Mouse (Mus musculus) layer of hippocampus, adult 2 months (tissue): Measurements from ENCODE around the gene Bco1. TPM values are rescaled to one million over a fixed set of nuclear protein-coding genes. Genes with fewer than 3 reads are reported as not detected.

Source experiments
- DNase-seq, 2 experiments: peaks; one replicate each; pipeline ENCODE4 v3.0.0; 2022; ENCODE audit warnings: low spot score in 2 of 2
- H3K27ac ChIP-seq: fragments of 200-600 bp; 2 replicates; pipeline ENCODE4 v1.8.1; 2022
- H3K4me3 ChIP-seq: fragments of 200-600 bp; 2 replicates; pipeline ENCODE4 v1.8.1; 2022; ENCODE audit warnings: mild to moderate bottlenecking
- CTCF ChIP-seq: fragments of 200-600 bp; conservative IDR thresholded peaks from 2 replicates; pipeline ENCODE4 v1.8.1; 2022; ENCODE audit warnings: antibody characterized with exemption, mild to moderate bottlenecking, moderate library complexity
- total RNA-seq, 2 experiments: library from RNA; stranded (reverse); gene quantifications; 2 replicates each; pipeline ENCODE4 v1.2.3; 2021

Gene Bco1
- total RNA-seq, 2 experiments from 2014 or later = not detected

DNA sequence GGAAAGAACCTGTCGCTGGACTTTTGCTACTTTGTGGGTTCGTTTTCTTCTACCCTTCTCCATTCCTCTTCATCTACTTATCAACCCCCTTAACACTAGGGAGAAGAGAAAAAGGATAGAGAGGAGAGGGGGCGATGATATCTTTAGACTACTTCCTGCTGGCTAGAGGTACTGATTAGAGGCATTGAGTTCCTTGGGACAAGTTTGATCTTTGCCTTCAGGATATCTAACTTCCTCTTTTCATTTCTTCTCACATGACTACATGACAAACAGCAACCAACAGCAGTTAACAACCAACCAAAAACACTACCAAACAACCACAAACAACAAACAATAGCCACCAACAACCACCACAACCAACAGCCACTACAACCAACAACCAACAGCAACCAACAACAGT, 38.0 kb downstream of the Bco1 start:
- Histone ChIP-seq H3K4me3 (no peak overlapping the region), H3K27ac (no peak overlapping the region)
- no peak for DNase-seq
- no peak for TF ChIP-seq CTCF

DNA sequence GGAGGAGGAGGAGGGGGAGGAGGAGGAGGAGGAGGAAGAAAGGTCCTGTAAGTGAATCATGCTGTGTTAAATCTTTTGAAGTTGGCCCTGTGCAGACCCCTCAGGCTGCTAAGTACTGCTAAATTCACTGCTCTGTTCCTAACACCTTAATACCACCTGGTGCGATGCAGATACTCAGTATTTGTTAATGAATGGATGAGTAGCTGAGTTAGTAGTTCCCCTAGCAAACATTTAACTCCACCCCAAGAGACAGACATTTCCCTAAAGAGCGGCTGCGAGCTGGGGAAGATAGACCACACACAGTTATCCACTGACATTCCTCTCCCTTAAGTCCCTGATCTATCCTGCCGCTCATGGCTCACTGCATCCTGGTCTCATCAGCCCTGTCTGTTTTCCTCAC, 40.7 kb downstream of the Bco1 start:
- no peak for TF ChIP-seq CTCF
- Histone ChIP-seq H3K27ac (no peak overlapping the region), H3K4me3 (no peak overlapping the region)
- no peak for DNase-seq

DNA sequence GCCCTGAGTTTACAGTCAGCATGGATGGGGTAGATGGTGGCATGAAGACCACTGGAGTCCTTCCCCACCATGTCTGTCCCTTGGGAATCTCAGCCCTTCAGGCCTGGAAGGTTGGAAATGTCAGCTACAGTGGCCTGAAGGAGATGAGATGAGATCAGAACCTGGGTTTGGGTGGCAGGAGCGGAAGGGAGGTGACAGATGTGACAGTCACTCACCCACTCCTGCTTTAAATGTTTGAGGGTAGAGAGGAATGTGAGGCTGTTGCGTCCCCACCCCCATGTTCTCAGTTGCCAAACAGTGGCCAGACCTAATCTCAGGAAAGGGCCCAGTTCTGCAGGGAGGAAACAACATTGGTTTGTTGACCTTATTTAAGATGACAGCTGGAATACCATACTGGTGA, 41.1 kb downstream of the Bco1 start:
- DNase-seq = no peak
- H3K4me3 ChIP-seq = no peak overlapping the region
- TF ChIP-seq CTCF = no peak
- H3K27ac ChIP-seq = no peak overlapping the region

DNA sequence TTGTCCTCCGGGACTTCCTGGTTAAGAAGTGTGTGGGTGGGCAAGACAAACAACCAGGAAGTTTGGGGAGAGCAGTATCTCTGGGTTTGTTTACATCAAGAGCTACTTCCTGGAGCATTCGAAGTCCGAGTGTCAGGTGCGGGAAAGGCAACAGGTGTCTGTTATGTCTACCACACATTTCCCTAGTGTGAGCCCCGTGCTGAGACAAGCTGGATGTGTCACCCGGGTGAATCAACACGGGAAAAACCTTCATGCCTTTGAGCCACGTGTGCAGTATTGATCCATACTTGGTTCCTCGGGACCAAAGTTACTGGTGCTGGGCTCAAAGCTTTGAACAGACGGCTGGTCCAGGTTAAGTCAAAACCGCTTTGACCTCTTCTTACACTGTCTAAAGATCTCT, 41.7 kb downstream of the Bco1 start:
- DNase-seq = no peak
- no peak for TF ChIP-seq CTCF
- Histone ChIP-seq H3K4me3 (no peak overlapping the region), H3K27ac (no peak overlapping the region)

DNA sequence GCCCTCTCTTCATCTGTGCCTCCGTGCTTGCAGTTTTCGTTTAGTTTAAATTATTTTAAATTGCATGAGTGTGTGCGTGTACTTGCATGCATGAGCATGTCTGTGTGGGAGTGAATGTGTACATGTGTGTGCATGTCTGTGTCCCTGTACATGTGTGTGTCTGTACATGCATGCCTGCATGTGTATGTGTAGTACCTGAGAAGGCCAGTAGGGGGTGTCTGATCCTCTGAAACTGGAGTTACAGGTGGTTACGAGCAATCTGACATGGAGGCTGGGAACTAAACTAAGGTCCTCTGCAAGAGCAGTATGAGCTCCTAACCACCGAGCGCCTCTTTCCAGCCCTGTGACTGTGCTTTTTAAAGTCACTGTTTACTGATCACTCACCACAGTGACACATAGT, 52.9 kb downstream of the Bco1 start:
- DNase-seq = no peak
- H3K4me3 ChIP-seq = no peak overlapping the region
- TF ChIP-seq CTCF = peak; percentile 64
- H3K27ac ChIP-seq = no peak overlapping the region

DNA sequence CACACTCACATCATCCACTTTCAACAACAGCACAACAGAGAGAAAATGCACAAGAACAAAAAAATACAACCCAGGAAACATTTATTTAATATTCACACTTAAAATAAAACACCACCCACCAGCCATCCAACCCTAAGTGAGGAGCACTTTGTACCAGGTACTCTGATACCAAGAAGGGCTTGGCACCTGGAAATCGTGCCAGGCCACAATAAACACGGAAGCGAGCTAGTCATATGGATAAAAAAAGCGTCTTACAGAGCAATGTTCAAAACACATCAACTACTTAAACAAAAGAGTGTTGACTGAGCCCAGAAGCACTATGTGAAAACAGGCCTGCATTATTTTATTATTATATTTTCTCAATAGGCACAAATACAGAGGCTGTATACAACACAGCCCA, 60.5 kb downstream of the Bco1 start:
- no peak for TF ChIP-seq CTCF
- Histone ChIP-seq H3K4me3 (no peak overlapping the region; the same call in 1 of the 2 replicates), H3K27ac (no peak overlapping the region)
- no peak for DNase-seq

DNA sequence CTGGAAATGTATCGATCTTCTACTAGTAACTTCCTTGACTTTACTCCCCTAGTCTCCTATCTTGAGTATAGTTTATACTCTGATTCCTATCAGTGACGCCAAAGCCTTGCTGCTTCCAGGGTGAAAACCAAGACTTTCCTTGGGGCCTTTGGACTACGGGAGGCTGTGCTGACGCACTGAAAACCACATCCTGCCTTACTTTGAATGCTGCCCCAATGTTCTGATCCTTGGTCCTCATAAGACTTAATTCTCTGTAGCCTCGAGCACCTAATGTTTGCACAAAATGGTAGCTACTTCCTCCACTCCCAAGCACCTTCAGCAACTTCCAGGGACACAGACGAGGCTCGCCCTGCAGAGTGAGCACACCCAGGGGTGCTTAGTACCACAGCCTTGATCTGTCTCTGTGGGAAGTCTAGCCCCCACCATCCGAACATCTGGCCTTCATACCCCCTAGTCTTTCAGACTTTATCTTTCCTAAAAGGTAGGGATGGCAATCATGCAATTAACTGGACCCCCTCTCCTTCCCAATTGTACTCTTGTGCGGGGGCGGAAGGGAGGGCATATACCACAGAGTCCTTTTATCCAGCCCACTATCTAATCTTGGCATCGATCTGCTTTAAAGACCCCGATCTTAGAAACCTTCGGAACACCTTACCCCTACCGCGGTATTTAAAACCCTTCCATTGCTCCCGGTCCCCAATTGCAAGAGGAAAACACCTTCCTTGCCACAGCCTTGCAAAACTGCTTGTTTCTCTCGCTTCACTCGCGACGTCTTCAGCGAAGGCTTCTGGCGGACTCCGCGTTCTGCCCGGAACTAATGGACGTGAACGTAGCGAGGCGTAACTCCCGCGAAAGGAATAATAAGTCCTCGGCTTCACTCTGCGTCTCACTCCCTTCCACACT, 61.5 kb downstream of the Bco1 start:
- Histone ChIP-seq H3K4me3 (peak overlapping the region; percentile 77), H3K27ac (peak overlapping the region; percentile 90)
- no peak for DNase-seq
- no peak for TF ChIP-seq CTCF

DNA sequence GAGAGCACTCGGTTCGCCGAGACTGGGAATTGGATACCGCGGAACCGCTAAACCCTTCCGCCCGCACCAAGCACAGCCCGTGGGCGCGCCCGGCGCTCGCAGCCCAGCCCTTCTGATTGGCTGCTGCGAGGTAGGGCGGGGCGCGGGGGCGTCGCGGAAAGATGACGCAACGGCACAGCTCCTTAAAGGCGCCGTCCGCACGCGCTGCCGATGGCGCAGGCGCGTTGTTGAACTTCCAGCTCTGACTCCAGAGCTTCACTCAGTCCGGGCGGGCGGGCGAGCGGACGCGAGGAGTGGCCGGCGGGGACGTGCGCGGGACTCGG, 62.1 kb downstream of the Bco1 start:
- no peak for TF ChIP-seq CTCF
- Histone ChIP-seq H3K27ac (peak overlapping the region; percentile 90), H3K4me3 (peak overlapping the region; percentile 77)

DNA sequence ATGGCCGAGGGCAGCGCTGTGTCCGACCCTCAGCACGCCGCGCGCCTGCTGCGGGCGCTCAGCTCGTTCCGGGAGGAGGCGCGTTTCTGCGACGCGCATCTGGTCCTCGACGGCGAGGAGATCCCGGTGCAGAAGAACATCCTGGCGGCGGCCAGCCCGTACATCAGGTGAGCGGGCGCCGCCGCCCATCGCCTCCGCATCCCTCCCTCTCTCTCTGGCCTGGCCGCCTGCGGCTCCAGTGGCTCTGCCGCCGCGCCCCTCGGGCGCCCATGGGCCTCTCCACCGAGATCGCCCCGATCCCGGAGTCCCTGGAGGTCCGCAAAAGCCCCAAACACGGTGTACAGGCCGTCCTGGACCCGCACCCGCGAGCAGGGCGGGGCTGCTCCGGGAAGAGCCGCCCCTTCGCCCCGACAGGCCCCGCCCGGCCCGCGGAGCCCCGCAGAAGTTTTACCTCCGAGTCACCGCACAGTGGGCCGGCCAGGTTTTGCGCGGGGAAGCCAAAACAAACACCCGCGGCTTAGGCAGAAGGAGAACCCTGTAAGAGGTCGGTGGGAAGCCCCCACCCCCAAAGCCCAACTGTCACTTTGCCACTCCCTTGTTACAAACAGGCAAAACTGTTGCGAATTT, 62.6 kb downstream of the Bco1 start, which contains the start of gene Gan:
TSS of gene Gan (plus strand) at position 1 of the 627 bp plus-strand sequence.
- peak in 1 of 2 experiments; percentile 23 for DNase-seq
- peak within 1 kb of the TSS; percentile 90 for H3K27ac ChIP-seq
- H3K4me3 ChIP-seq = peak within 1 kb of the TSS; percentile 77
- no peak; the same call in 1 of the 2 replicates for TF ChIP-seq CTCF

More for the DNA sequence above, 62.1 kb downstream of the Bco1 start:
- peak; percentile 95 to 99 for DNase-seq

DNA sequence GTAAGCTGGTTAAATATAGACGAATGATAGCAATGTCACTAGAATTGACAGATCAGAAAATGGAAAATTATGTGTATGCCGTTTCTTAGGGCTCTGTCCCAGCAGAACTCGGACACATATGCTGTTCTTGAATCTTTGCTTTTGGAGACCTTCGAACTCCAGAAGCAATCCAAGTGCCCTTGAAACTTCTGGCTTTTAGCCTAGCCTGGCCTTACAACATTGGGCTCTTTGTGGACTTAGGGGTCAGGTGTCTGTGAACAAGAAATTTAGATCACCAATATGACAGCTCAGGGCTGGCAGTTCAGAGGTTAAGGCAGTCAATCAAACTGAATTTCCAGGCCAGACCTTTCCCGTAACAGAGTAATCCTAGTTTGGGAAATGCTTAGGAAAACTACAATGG, 63.4 kb downstream of the Bco1 start:
- no peak overlapping the region; the same call in 1 of the 2 replicates for H3K27ac ChIP-seq
- no peak for DNase-seq

DNA sequence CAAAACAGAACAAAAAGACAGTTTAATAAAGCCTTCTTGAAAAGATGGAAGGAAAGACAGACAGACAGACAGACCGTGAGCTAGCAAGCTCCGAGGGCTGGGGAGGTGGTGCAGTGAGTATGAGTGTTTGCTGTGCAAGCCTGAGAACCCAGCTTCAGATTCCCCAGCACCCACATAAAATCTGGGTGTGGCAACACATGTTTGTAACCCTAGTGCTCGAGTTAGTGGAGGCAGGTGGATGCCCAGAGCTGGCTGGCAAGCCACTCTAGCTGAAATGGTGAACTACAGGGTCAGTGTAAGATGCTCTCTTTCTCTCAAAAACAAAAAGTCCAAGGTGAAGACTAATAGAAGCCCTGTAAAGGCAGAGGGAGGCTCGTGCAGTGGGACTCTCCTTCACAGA, 69.3 kb downstream of the Bco1 start:
- DNase-seq = no peak
- H3K27ac ChIP-seq = no peak overlapping the region
- no peak for TF ChIP-seq CTCF
- no peak overlapping the region for H3K4me3 ChIP-seq

More for the DNA sequence above, 63.4 kb downstream of the Bco1 start:
- peak overlapping the region; percentile 77 for H3K4me3 ChIP-seq
- TF ChIP-seq CTCF = no peak

DNA sequence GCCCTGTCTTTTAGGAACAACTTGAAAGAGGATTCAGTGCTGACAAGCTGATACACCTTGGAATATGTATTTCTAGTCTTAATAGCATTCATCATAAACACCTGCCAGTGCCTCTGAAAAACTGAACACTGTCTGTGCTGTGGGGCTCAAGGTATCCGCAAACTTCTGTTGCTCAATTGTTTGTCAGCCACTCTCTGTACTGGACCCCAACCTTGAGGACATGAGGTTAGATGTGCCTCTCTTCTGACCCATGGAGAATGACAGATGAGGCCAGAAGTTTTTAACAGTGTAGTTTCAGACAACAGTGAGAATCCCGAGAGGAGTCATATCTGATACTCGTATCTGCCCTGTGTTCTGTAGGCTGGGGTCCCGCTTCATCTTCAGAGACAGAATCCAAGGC, 69.9 kb downstream of the Bco1 start:
- Histone ChIP-seq H3K27ac (no peak overlapping the region), H3K4me3 (no peak overlapping the region)
- TF ChIP-seq CTCF = no peak
- no peak for DNase-seq

DNA sequence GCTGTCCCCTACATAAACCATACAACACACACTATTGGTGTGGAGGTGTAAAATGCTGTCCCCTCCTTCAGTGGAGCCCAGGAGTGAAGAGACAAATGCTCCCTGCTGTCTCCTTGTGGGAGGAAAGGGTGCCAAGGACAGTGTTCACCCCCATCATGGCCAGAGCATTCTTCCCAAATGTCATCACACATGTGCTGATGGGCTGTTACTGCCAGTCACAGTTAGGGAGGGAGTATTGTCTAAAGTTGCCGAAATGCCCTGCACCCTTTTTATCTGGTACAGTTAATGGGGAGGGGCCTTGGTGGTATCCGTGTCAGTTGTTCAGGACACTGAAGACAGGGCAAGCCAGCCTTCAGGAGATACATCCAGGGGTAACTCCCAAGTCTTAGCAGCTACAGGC, 70.9 kb downstream of the Bco1 start:
- no peak overlapping the region for H3K27ac ChIP-seq
- DNase-seq = no peak
- no peak for TF ChIP-seq CTCF
- no peak overlapping the region for H3K4me3 ChIP-seq
